Mouse (Mus musculus): ENCODE results near the gene Pafah1b1.

- TF ChIP-seq POLR2A (IDR thresholded peaks at IDR 0.05; ENCODE audit: control insufficient read depth, low read depth, low read length) = no peak
- no peak for TF ChIP-seq CTCF (IDR thresholded peaks at IDR 0.05; ENCODE audit: control insufficient read depth, insufficient read depth, insufficient replicate concordance, low read depth, low read length)
Measured at GRCm38 (mm10) chr11:74763960-74764625, 39.6 kb upstream of the Pafah1b1 start.

Data from testis, adult 2 months (tissue).